Mouse (Mus musculus) E14TG2a.4 (cell line): ENCODE data around the gene Dpm1.

Experiments
- CTCF ChIP-seq: conservative IDR thresholded peaks from 2 replicates; pipeline ENCODE4 v1.5.1; 2014; ENCODE audit warnings: low read length
- NANOG ChIP-seq: IDR thresholded peaks from 2 replicates; pipeline ENCODE4 v1.6.1; 2014; ENCODE audit warnings: borderline replicate concordance, low read length, mixed read lengths

- no peak for TF ChIP-seq CTCF
- no peak for TF ChIP-seq NANOG
Observed at GRCm38 (mm10) chr2:168193685-168194084, 36.7 kb downstream of the Dpm1 start.
